Mouse (Mus musculus): ENCODE results near the gene Runx3.

Gene Runx3

GRCm38 (mm10) chr4:135150031-135150801 lies 29.8 kb downstream of the Runx3 start:
- DNase-seq (ENCODE audit: low spot score) = peak; percentile 86

- DNase-seq (ENCODE audit: low spot score) = peak; percentile 41
These were observed 30.9 kb downstream of the Runx3 start for GRCm38 (mm10) chr4:135151111-135151987.

- no peak for DNase-seq (ENCODE audit: low spot score)
These were observed 31.6 kb downstream of the Runx3 start for GRCm38 (mm10) chr4:135151988-135152594.

GRCm38 (mm10) chr4:135152834-135153259 lies 32.4 kb downstream of the Runx3 start:
- DNase-seq (ENCODE audit: low spot score) = no peak

GRCm38 (mm10) chr4:135153260-135154088 lies 33.0 kb downstream of the Runx3 start:
- DNase-seq (ENCODE audit: low spot score) = peak; percentile 42

- DNase-seq (ENCODE audit: low spot score) = peak; percentile 54
These were observed 33.9 kb downstream of the Runx3 start for GRCm38 (mm10) chr4:135154089-135154949.

GRCm38 (mm10) chr4:135155106-135155800 lies 34.8 kb downstream of the Runx3 start:
- DNase-seq (ENCODE audit: low spot score) = peak; percentile 42

- DNase-seq (ENCODE audit: low spot score) = no peak
These were observed 35.5 kb downstream of the Runx3 start for GRCm38 (mm10) chr4:135155805-135156469.

- DNase-seq (ENCODE audit: low spot score) = no peak
These were observed 36.1 kb downstream of the Runx3 start for GRCm38 (mm10) chr4:135156531-135156930.

- DNase-seq (ENCODE audit: low spot score) = no peak
These were observed 36.9 kb downstream of the Runx3 start for GRCm38 (mm10) chr4:135157329-135157728.

- DNase-seq (ENCODE audit: low spot score) = peak; percentile 43
These were observed 38.4 kb downstream of the Runx3 start for GRCm38 (mm10) chr4:135158724-135159409.

- DNase-seq (ENCODE audit: low spot score) = no peak
These were observed 39.2 kb downstream of the Runx3 start for GRCm38 (mm10) chr4:135159663-135160062.

- DNase-seq (ENCODE audit: low spot score) = no peak
These were observed 39.7 kb downstream of the Runx3 start for GRCm38 (mm10) chr4:135160168-135160567.

- DNase-seq (ENCODE audit: low spot score) = no peak
These were observed 41.0 kb downstream of the Runx3 start for GRCm38 (mm10) chr4:135161441-135161840.

- no peak for DNase-seq (ENCODE audit: low spot score)
These were observed 45.3 kb downstream of the Runx3 start for GRCm38 (mm10) chr4:135165761-135166160.

- peak; percentile 53 for DNase-seq (ENCODE audit: low spot score)
These were observed 46.2 kb downstream of the Runx3 start for GRCm38 (mm10) chr4:135166413-135167225.

- no peak for DNase-seq (ENCODE audit: low spot score)
These were observed 47.5 kb downstream of the Runx3 start for GRCm38 (mm10) chr4:135167816-135168527.
